Mouse (Mus musculus) bone marrow, adult 2 months (tissue): ENCODE results near the gene Sidt1. TPM values are rescaled to one million over a fixed set of nuclear protein-coding genes. Genes with fewer than 3 reads are reported as not detected.

Experiments used
- H3K27ac ChIP-seq: fragments of 200-500 bp; 2 replicates; pipeline ENCODE4 v1.5.1; 2012; ENCODE audit warnings: low read depth, mild to moderate bottlenecking, control low read depth, inconsistent platforms, low read length; ENCODE audit not compliant: control insufficient read depth, poor library complexity, insufficient read depth
- H3K4me1 ChIP-seq: fragments of 200-500 bp; 2 replicates; pipeline ENCODE4 v1.6.1; 2011; ENCODE audit warnings: low read length; ENCODE audit not compliant: control insufficient read depth, insufficient read depth
- H3K4me3 ChIP-seq: fragments of 200-500 bp; replicated peaks from 2 replicates; pipeline ENCODE3; 2011; ENCODE audit warnings: mild to moderate bottlenecking, low read depth, low read length, control low read depth; ENCODE audit not compliant: control insufficient read depth
- CTCF ChIP-seq: fragments of 200-500 bp; IDR thresholded peaks from 2 replicates; pipeline ENCODE4 v1.5.1; 2011; ENCODE audit warnings: low read length, control low read depth; ENCODE audit not compliant: control insufficient read depth, insufficient read depth
- POLR2A ChIP-seq: fragments of 200-500 bp; IDR thresholded peaks from 2 replicates; pipeline ENCODE4 v1.6.1; 2011; ENCODE audit warnings: low read depth, mild to moderate bottlenecking, control low read depth, low read length, borderline replicate concordance; ENCODE audit not compliant: control insufficient read depth
- WGBS: fragments of 180-500 bp; shearing (Covaris S2); methylation state at CpG from one replicate; pipeline ENCODE4 v1.1.7; 2018; 5-methylcytosine and 5-hydroxymethylcytosine counted together
- polyA plus RNA-seq: library from polyadenylated mRNA; stranded (reverse); fragments of >200 nt; gene quantifications from 2 replicates; pipeline ENCODE4 v1.2.4, GENCODE M21; 2011; ENCODE audit warnings: low replicate concordance; ENCODE audit not compliant: missing spikeins, insufficient read depth, insufficient read length

Sidt1 gene
- 2.5 and 3.6 TPM in 2 replicates for polyA plus RNA-seq

DNA sequence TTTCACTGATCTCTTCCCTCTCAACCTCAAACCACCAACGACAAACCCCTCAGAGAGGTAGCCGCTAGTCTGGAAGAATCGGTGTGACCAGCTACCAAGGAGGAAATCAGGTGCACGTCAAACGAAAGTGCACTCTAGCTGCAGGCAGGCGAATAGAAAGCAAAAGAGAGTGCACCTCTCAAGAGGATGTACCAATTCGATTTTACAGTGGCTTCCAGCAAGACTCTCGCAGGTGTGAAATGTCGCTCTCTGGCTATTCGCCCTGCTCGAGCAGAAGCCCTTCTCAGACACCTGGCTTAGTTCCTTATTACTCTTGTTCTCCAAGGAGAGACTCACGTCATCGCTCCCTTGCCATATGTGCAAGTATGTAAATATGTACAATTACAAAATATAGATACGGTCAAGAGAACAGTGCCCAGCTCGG lies at the start of gene Sidt1:
Gene Sidt1 (minus strand): TSS at position 336 of the 424 bp plus-strand sequence.
- TF ChIP-seq POLR2A = no peak
- TF ChIP-seq CTCF = no peak
- H3K4me1 ChIP-seq = no peaks in the 10 kb centered on the region
- peak within 1 kb of the TSS; percentile 70 for H3K27ac ChIP-seq
- H3K4me3 ChIP-seq = peak within 1 kb of the TSS; percentile 68
- 3% methylated on average over 15 of the region's 15 CpGs for WGBS

GRCm38 (mm10) chr16:44381578-44381977 lies 48.6 kb upstream of the Sidt1 start:
- Histone ChIP-seq H3K4me3 (no peak overlapping the region), H3K27ac (no peak overlapping the region), H3K4me1 (no peaks in the 10 kb centered on the region)
- no peak for TF ChIP-seq CTCF
- no peak for TF ChIP-seq POLR2A
- WGBS = 87% methylated on average over 5 of the region's 5 CpGs

- WGBS = 88% methylated on average over 4 of the region's 4 CpGs
Measured at GRCm38 (mm10) chr16:44380006-44380405, 47.0 kb upstream of the Sidt1 start.

DNA sequence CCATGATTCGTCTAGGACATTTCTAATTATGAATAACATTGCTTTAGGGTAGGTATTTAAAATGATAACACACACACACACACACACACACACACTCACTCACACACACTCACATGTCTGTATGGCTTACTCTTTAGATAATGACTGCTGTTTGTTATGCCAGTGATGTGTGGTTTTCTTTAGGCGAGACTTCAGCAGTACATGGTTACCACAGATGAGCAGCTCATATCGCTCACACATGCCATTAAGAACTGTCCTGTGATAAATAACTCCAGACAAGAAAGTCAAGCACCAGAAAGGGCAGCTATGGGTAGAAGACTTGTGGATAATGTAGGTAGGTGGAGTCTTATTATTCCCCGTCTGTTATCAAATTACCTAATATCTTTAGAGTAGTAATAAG lies 42.5 kb upstream of the Sidt1 start:
- no peaks in the 10 kb centered on the region for H3K4me1 ChIP-seq
- TF ChIP-seq POLR2A = no peak
- no peak for TF ChIP-seq CTCF
- no peak overlapping the region for H3K27ac ChIP-seq
- 59% methylated on average over 4 of the region's 4 CpGs for WGBS
- no peak overlapping the region for H3K4me3 ChIP-seq

More at GRCm38 (mm10) chr16:44380006-44380405, 47.0 kb upstream of the Sidt1 start:
- Histone ChIP-seq H3K4me3 (no peak overlapping the region), H3K27ac (no peak overlapping the region), H3K4me1 (no peaks in the 10 kb centered on the region)
- TF ChIP-seq POLR2A = no peak
- no peak for TF ChIP-seq CTCF

- Histone ChIP-seq H3K4me3 (no peak overlapping the region), H3K27ac (no peak overlapping the region), H3K4me1 (no peaks in the 10 kb centered on the region)
- WGBS = 72% methylated on average over 7 of the region's 7 CpGs
- TF ChIP-seq CTCF = no peak
- TF ChIP-seq POLR2A = no peak
Measured at GRCm38 (mm10) chr16:44365522-44365921, 32.5 kb upstream of the Sidt1 start.

DNA sequence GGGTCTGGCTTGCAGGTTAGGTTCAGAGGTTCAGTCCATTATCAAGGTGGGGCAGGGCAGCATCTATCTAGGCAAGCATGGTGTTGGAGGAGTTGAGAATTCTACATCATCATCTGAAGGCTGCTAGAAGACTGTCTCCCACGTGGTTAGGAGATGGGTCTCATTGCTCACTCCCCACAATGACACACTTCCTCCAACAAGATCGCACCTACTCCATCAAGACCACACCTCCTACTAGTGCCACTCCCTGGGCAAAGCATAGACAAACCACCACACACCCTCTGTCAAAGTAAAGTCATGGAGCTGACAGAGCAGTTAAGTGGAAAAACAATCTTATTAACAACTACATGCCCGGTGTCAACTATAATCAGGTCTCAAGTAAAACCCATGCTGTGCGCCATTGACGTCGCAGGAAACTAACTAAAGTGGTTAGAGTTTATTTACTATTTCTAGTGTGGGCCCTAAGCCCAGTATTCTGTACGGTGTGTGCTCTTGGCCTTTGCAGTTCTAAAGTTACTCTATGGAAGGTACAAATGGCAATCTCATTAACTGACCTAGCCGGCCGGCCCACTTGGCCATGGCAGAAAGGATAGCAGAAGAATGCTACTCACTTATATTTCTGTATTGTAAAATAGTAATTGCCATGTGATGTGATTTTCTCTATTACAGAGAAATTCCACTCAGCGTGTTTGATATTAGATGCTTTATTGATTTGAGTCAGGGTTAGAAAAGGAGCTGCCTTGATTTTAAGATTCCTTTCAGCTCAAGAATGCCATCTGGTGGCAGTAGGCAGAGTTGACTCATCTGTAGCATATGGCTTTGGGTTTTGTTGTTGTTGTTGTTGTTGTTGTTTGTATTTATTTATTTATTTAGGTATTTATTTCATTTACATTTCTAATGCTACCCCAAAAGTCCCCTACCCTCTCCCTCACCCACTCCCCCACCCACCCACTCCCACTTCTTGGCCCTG lies 29.2 kb upstream of the Sidt1 start:
- 0 out of 2 replicates have a peak, but pooled peaks have one; percentile 19 for TF ChIP-seq CTCF
- no peak for TF ChIP-seq POLR2A
- H3K4me1 ChIP-seq = peaks cover 1% of the 10 kb centered on the region; the same call in 1 of the 2 replicates
- H3K27ac ChIP-seq = no peak overlapping the region
- no peak overlapping the region for H3K4me3 ChIP-seq
- WGBS = 78% methylated on average over 10 of the region's 10 CpGs

DNA sequence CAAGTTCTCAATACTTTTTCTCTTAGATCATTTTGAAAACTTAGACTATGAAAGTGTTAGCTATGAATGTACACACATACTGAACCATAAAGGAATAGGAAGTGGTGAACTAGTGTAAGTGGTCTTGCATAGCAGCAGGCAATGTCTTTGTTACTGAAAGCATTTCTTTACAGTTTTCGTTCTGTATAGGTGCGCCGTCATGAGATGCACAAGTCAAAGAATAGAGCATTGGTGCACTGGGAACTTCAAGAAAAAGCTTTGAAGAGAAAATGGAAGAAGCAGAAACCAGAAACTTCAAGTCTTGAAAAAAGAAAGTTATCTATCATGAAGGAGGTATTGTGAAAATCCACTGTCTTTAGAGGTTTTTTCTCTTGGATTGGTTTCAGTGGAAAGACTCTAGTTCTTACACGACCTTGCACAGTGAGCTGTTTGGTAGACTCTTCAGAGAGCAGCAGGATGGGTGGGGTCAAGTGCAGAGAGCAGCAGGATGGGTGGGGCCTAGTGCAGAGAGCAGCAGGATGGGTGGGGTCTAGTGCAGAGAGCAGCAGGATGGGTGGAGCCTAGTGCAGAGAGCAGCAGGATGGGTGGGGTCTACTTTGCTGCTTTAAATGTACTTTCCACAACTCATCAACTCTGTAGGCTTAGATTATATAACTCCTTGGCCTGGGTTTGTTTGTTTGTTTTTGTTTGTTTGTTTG lies 24.7 kb upstream of the Sidt1 start:
- Histone ChIP-seq H3K4me3 (no peak overlapping the region), H3K27ac (no peak overlapping the region), H3K4me1 (peaks cover 3% of the 10 kb centered on the region; the same call in 1 of the 2 replicates)
- TF ChIP-seq POLR2A (no peak), CTCF (no peak)
- WGBS = 59% methylated on average over 4 of the region's 4 CpGs

GRCm38 (mm10) chr16:44356291-44356690 lies 23.3 kb upstream of the Sidt1 start:
- no peak for TF ChIP-seq POLR2A
- TF ChIP-seq CTCF = no peak
- H3K27ac ChIP-seq = no peak overlapping the region
- WGBS = 29% methylated on average over 7 of the region's 7 CpGs

More at GRCm38 (mm10) chr16:44356291-44356690, 23.3 kb upstream of the Sidt1 start:
- Histone ChIP-seq H3K4me1 (peaks cover 3% of the 10 kb centered on the region; the same call in 1 of the 2 replicates), H3K4me3 (no peak overlapping the region)
